Mouse (Mus musculus) heart, postnatal 0 days (tissue): ENCODE measurements around the gene Tfcp2l1. TPM values are rescaled to one million over a fixed set of nuclear protein-coding genes. Genes with fewer than 3 reads are reported as not detected.

Experiments used
- ATAC-seq: fragments of 200-750 bp; cut with Nextera tagmentation; 2 replicates; pipeline ENCODE4 v1.8.0; 2017; ENCODE audit warnings: low read depth, moderate number of reproducible peaks, moderate library complexity; ENCODE audit not compliant: insufficient read depth
- DNase-seq: peaks from one replicate; pipeline ENCODE4 v3.0.0-alpha.2; 2016; ENCODE audit warnings: low spot score
- H3K27ac ChIP-seq: fragments of 300-500 bp; sonication (generic); 2 replicates; pipeline ENCODE4 v1.5.1; 2014; ENCODE audit warnings: low read depth, mild to moderate bottlenecking
- H3K27me3 ChIP-seq: fragments of 300-500 bp; sonication (generic); 2 replicates; pipeline ENCODE4 v1.6.1; 2014; ENCODE audit warnings: low read length, mixed read lengths; ENCODE audit not compliant: control insufficient read depth, insufficient read depth
- H3K36me3 ChIP-seq: fragments of 300-500 bp; sonication (generic); replicated peaks from 2 replicates; pipeline ENCODE4 v1.6.1; 2014; ENCODE audit warnings: low read length, mixed read lengths; ENCODE audit not compliant: control insufficient read depth, insufficient read depth
- H3K4me1 ChIP-seq: fragments of 300-500 bp; sonication (generic); 2 replicates; pipeline ENCODE4 v1.6.1; 2014; ENCODE audit warnings: antibody characterized with exemption; ENCODE audit not compliant: control insufficient read depth, insufficient read depth
- H3K4me2 ChIP-seq: fragments of 300-500 bp; sonication (generic); 2 replicates; pipeline ENCODE4 v1.6.1; 2014; ENCODE audit warnings: low read depth, mild to moderate bottlenecking, low read length, moderate library complexity
- H3K4me3 ChIP-seq: fragments of 300-500 bp; sonication (generic); 2 replicates; pipeline ENCODE4 v1.5.1; 2014; ENCODE audit warnings: low read depth, low read length
- H3K9ac ChIP-seq: fragments of 300-500 bp; sonication (generic); replicated peaks from 2 replicates; pipeline ENCODE4 v1.6.1; 2014; ENCODE audit warnings: low read depth, low read length, mixed read lengths
- H3K9me3 ChIP-seq: fragments of 300-500 bp; sonication (generic); replicated peaks from 2 replicates; pipeline ENCODE4 v1.6.1; 2016; ENCODE audit warnings: low read length; ENCODE audit not compliant: control insufficient read depth
- CTCF ChIP-seq: IDR thresholded peaks from 2 replicates; pipeline ENCODE4 v1.5.1; 2016; ENCODE audit warnings: antibody characterized with exemption, control low read depth, low read depth
- EP300 ChIP-seq: IDR thresholded peaks from 2 replicates; pipeline ENCODE4 v1.6.1; 2016; ENCODE audit warnings: antibody characterized with exemption, low read depth
- WGBS: fragments of 180-500 bp; shearing (Covaris S2); extraction: QIAGEN DNeasy Blood & Tissue Kit; methylation state at CpG from one replicate; pipeline ENCODE4 v1.1.7; 2014; 5-methylcytosine and 5-hydroxymethylcytosine counted together
- polyA plus RNA-seq: library from polyadenylated mRNA; unstranded; fragments of >200 nt; fragmentation: Nextera tagmentation; extraction: Ambion mirVana; gene quantifications from 2 replicates; pipeline ENCODE4 v1.2.1, GENCODE M21; 2015
- total RNA-seq: library from RNA; depleted of rRNA; stranded (reverse); fragments of >200 nt; gene quantifications from 2 replicates; pipeline ENCODE4 v1.2.3, GENCODE M21; 2014; ENCODE audit warnings: low replicate concordance

The Tfcp2l1 gene
- total and polyA plus RNA-seq, 2 experiments from 2014 or later = 0.64 to 1.4 TPM

DNA sequence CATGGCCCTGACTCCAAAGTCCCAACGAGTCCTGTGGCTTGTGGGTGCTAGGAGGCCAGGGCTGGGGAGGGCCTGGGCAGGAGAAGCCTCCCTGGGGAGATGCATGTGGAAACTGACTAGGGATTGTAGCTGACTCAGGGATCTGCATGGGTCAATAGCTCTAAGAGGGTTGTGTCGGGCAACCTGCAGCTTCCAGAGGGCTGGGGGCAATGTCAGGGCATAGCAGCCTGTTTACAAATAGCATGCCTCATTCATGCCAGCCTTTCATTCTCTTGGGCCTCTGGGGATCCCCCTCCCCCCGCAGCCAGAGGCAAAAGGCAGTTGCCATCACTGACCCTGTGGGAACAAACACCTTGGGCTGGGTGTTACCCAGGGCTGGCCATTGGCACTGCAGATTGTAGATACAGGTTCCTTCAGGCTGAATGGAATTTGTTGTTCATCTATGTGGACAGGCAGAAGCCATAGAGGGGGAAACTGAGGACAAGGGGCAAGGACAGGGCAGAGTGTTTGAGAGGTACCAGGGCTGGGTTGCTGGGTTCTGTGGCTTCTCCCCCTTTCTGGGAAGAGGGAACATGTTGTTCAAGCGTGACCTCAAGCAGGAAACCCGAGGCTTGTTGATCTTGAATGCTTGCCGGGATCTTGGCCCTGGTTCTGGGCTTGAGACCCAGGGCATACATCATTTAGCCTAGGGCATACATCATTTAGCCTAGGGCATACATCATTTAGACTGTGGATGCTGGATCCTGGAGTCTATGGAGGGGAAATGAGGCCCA lies 71.6 kb downstream of the Tfcp2l1 start:
- no peak overlapping the region for H3K4me3 ChIP-seq
- DNase-seq (no peak), ATAC-seq (no peak)
- H3K9ac ChIP-seq = no peak overlapping the region
- TF ChIP-seq CTCF (no peak), EP300 (no peak)
- no peaks in the 10 kb centered on the region for H3K9me3 ChIP-seq
- H3K27ac ChIP-seq = no peak overlapping the region
- no peaks in the 10 kb centered on the region for H3K27me3 ChIP-seq
- H3K36me3 ChIP-seq = no peaks in the 10 kb centered on the region
- 56% methylated on average over 6 of the region's 6 CpGs for WGBS
- H3K4me2 ChIP-seq = no peak overlapping the region
- H3K4me1 ChIP-seq = no peaks in the 10 kb centered on the region

DNA sequence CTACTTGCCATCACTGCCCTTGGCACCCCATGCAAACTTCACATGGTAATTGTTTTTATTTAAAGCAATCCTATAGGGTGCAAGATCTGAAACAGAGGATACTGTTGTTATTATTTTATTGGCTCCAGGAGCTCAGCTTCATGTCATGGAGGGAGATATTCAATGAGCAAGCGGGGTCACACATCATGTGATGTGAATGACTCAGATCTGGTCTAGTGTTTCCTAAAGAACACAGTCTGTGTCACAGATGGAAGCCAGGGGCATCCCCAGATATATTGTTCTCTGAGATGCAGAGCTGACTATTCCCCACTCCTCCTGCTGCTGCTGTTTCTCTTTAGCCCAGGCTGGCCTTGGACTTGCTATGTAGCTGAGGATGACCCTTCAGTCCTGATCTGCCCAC lies 72.2 kb downstream of the Tfcp2l1 start:
- Histone ChIP-seq H3K36me3 (no peaks in the 10 kb centered on the region), H3K9ac (no peak overlapping the region), H3K27ac (no peak overlapping the region), H3K27me3 (no peaks in the 10 kb centered on the region), H3K4me3 (no peak overlapping the region), H3K4me2 (no peak overlapping the region), H3K9me3 (no peaks in the 10 kb centered on the region), H3K4me1 (no peaks in the 10 kb centered on the region)
- 77% methylated on average over 1 of the region's 1 CpGs for WGBS
- no peak for TF ChIP-seq EP300
- no peak for TF ChIP-seq CTCF
- ATAC-seq (no peak), DNase-seq (no peak)

DNA sequence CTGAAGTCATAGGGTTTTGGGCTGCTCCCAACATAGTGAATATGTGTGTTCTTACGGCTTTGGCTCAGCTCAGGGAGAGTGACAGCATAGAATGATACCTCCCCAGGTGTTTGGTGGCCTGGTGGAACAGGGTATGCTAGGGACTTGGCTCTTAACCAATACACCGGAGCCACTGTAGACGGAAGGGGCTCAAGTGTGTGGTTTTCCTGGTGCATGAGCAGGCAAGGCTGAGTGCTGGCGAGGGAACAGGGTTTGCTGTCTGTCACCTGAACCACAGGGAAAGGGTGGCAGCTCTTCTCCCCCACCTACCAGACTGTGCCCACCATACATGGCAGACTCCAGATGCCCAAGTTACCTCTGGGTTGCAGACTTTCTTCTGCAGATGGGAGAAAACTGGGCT lies 83.9 kb downstream of the Tfcp2l1 start:
- TF ChIP-seq EP300 (no peak), CTCF (no peak)
- Histone ChIP-seq H3K27me3 (no peaks in the 10 kb centered on the region), H3K9ac (no peak overlapping the region), H3K4me2 (no peak overlapping the region), H3K4me1 (no peaks in the 10 kb centered on the region), H3K36me3 (no peaks in the 10 kb centered on the region), H3K9me3 (no peaks in the 10 kb centered on the region), H3K4me3 (no peak overlapping the region), H3K27ac (no peak overlapping the region)
- DNase-seq (no peak), ATAC-seq (no peak)
- WGBS = 73% methylated on average over 4 of the region's 4 CpGs

DNA sequence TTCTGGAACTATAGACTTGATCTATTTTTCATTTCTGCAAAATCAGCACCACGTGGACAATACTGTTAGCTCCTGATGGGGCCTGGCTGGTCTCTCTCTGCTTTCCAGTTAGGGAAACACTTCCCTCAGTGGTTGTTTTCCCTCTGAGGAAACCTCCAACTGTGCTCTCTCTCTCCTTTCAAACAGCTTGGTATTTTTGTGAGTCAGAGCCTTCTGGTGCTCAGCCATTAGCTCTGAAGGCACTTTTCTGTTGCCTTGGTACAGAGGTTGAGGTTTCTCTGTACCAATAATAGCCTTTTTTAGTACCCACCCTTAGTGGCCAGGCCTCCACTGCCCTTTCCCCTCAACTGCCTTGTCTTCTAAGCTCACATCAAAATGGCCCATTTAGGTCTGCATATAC lies 88.5 kb downstream of the Tfcp2l1 start:
- Histone ChIP-seq H3K27ac (no peak overlapping the region), H3K36me3 (no peaks in the 10 kb centered on the region), H3K4me3 (no peak overlapping the region), H3K4me2 (no peak overlapping the region), H3K9ac (no peak overlapping the region), H3K27me3 (0 out of 2 replicates have a peak, but pooled peaks cover 2% of the 10 kb centered on the region), H3K9me3 (no peaks in the 10 kb centered on the region), H3K4me1 (no peaks in the 10 kb centered on the region)
- no peak for ATAC-seq
- WGBS = 56% methylated on average over 1 of the region's 1 CpGs
- TF ChIP-seq CTCF (no peak), EP300 (no peak)
- DNase-seq = no peak

DNA sequence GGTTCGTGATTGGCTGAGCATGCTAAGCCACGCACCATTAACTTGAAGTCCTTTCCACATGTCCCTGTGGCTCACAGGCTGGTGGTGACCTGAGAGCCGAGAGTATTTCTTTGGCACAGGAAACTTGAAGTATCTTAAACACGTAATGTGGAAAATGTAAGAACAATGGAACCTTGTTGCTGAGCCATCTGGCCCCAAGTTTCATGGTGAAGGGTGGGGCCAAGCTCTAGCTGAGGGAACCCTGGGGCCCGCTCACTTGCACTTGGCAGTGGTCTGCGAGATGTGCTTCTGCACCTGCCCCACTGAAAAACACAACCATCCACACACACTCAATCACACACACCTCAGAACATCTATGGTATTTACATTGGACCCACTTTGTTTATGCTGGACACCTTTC lies 90.3 kb downstream of the Tfcp2l1 start:
- Histone ChIP-seq H3K27me3 (0 out of 2 replicates have a peak, but pooled peaks cover 2% of the 10 kb centered on the region), H3K9me3 (no peaks in the 10 kb centered on the region), H3K36me3 (no peaks in the 10 kb centered on the region), H3K27ac (no peak overlapping the region), H3K4me2 (no peak overlapping the region), H3K4me3 (no peak overlapping the region), H3K9ac (no peak overlapping the region), H3K4me1 (no peaks in the 10 kb centered on the region)
- ATAC-seq = no peak
- TF ChIP-seq CTCF (no peak), EP300 (no peak)
- DNase-seq = no peak
- WGBS = 68% methylated on average over 6 of the region's 6 CpGs

DNA sequence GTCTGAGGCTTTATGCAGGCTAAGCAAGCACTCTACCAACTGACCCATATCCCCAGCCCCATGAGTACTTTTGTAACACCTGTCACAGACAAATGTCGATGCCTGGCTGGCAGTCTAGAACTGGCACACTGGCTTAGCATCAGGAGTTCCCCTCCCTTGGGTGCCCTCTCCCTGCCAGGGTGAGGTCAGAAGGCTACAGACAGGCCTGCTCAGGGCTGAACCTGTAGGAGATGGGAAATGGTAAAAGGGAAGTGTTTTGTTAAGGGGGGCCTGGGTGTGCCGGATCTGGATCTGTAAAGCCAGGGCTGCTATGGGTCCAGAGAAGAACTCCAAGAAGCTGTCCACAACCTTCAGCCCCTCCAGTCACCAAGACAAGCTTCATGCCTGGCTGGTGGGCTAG lies 92.0 kb downstream of the Tfcp2l1 start:
- no peak overlapping the region for H3K4me2 ChIP-seq
- no peaks in the 10 kb centered on the region for H3K36me3 ChIP-seq
- DNase-seq = no peak
- no peaks in the 10 kb centered on the region for H3K4me1 ChIP-seq
- ATAC-seq = no peak
- no peak overlapping the region for H3K9ac ChIP-seq
- TF ChIP-seq EP300 = no peak
- no peak for TF ChIP-seq CTCF
- no peak overlapping the region for H3K4me3 ChIP-seq
- no peak overlapping the region for H3K27ac ChIP-seq
- H3K9me3 ChIP-seq = no peaks in the 10 kb centered on the region
- WGBS = 68% methylated on average over 2 of the region's 2 CpGs
- H3K27me3 ChIP-seq = 0 out of 2 replicates have a peak, but pooled peaks cover 2% of the 10 kb centered on the region
